Mouse (Mus musculus) kidney, postnatal 10 days (tissue): ENCODE data around the gene Cacna1e.

Experiments used
- DNase-seq: peaks from one replicate; pipeline ENCODE4 v3.0.0; 2021; ENCODE audit warnings: mixed read lengths

The Cacna1e gene

DNA sequence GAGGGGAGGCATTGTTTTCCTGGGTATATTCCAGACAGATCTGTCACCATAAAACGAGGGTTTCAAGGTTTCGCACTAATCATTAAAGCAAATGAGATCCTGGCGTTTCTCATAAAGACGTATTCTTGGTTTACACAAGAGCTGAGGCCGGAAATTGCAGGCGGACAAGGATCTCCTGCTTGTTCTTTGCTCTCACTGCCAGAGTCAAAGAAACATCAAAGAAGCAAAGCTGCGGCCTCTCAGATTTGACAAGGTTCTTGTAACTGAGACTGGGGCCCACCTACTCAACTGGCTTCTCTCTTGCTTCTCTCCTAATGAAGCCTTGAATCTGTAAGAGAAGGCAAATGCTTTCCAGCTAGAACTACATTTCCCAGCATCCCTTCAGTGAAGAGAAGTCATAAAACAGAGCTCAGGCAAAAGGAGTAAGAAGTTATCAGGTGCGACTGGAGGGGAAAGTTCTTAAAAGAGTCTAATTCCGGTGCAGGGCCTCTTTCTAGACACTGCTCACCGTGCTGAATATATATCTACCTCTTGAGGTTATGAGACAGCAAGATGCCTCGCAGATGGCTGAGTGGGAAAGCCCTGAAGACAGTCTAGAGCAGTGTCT lies 104.3 kb downstream of the Cacna1e start:
- peak; percentile 19 for DNase-seq

DNA sequence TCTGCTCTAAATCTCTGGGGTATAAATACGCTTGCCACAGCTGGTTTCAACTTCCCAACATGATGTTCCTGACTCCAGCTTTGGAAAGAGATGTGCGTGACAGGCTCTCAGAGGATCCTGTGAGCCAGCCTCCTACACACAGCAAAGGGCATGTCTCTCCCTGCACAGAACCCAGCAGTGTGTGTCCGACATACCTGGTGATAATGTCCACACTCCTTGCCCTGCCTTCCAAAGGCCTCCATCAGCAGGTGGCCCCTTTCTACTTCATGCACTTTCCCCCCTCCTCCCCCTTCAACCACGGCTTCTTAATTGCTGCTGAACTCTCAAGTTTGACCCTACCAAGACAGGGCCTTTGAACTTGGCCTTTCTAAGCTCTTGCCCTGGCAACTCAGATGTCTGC lies 108.0 kb downstream of the Cacna1e start:
- no peak for DNase-seq

DNA sequence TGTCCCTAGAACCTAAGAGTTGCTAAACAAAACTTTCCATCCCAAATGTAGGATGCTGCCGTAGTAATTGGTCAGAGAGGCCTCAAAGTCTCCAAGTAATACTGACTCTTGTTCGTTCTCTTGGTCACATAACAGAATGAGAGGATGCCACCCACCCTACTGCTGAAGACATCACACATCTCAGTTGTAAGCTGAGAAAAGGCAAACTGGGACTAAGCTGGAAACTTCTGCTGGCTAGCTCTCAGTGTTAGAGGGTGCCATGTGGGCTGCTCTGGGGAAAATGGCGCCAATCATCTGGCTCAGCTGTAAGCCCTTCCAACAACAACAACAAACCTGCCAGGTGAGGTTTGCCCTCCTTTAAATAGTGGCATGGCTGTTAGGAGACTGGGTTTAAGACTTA lies 109.8 kb downstream of the Cacna1e start:
- DNase-seq: no peak

DNA sequence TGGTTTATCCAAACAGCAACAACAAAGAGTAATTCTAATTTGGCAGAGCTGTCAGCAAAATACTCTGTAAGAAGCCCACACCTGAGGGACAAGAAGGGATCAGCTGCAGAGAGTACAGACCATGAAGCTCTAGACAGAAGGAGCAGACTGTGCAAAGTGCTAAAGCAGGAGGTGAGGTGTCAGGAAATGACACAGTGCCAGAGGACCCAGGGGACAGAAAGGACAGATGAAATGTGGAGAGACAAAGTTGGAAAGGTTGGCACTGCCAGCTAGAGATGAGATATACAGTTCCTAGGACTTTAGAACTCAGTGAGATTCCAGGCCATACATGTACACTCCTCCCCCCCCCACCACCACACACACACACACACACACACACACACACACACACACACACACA lies 113.2 kb downstream of the Cacna1e start:
- DNase-seq: no peak

DNA sequence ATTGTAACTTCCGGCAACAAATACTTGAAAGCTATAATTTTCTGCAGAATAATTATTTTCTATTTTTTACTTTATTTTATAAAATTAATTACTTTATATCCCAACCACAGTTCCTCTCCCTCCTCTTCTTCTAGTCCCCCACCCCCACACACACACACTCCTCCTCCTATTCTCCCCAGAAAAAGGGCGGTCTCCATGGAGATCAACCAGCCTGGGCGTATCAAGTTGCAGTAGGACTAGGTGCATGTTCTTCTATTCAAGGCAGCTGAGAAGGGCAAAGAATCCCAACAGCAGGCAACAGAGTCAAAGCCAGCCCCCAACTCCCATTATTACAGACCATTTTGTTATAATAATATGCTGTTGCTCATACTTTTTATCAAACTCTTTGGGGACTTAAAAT lies 113.8 kb downstream of the Cacna1e start:
- no peak for DNase-seq

DNA sequence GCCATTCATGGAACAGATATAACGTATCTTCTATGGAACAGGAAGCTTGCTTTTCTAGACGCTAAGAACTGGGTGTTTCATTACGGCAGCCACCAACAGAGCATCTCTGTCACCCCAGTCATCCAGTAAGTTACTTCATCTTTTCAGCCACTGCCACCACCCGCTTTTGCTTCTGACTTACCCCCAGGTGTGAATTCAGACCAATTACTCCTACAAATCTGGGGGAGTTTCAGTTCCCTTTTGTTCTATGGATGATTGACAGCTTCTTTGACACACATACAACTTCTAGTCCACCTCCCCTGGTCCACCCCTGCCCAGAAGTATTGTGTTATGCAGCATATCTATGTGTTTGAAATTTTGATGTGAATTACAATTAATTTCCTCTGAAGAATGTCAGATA lies 121.2 kb downstream of the Cacna1e start:
- DNase-seq: no peak

DNA sequence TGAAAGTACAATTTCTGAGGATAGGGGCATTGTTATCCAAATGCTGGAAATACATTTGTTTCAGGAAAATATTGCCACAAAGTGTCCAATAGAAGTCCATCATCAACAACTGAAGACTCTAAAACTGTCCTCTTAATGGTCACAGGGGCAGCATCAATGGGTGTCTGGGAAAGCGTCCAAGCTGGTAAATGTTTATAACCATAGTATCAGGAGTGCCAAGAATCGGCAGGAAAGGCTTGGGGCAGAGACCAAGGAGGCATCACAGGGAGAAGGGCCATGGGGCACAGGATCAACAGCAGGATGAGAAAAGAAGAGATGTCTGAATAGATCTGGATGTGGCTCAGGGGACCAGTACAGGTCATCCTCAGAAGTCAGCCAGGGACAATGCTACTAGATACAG lies 132.2 kb downstream of the Cacna1e start:
- peak; percentile 8 for DNase-seq

DNA sequence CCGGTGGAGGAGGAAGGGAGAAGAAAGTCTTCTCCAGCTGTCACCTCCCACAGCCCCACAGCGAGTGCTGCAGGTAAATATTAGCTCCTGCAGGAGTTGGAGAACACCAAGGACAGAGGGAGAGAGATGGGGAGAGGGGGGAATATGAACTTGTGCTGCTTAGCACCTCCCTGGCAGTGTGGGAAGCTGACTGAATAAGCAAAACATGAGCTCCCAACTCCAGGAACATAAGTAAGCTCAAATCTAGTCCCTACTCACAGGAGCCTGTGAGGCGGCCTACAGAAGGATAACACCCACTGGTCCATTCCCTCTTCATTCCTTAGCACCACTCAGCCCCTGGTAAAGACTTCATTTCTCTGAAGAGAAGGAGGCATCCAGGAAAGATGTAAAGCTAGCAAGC lies 135.8 kb downstream of the Cacna1e start:
- DNase-seq: no peak

DNA sequence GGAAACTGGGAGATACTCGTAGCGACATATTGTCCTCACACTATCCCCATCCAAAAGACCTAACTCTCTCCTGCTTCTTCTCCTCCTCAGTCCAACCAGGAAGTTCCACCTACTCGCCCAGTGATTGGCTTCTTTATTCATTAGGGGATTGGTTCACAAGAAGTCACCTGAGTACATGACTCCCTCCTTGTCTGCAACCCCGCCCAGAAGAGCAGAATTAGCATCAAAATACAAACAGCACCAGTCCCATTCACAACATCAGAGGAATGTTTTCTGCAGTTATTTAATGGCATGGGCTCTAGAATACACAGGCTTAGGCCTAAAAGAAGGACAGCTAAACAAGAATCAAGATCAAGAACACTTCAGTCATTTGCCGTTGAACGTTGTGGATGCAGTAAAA lies 139.1 kb downstream of the Cacna1e start:
- no peak for DNase-seq

DNA sequence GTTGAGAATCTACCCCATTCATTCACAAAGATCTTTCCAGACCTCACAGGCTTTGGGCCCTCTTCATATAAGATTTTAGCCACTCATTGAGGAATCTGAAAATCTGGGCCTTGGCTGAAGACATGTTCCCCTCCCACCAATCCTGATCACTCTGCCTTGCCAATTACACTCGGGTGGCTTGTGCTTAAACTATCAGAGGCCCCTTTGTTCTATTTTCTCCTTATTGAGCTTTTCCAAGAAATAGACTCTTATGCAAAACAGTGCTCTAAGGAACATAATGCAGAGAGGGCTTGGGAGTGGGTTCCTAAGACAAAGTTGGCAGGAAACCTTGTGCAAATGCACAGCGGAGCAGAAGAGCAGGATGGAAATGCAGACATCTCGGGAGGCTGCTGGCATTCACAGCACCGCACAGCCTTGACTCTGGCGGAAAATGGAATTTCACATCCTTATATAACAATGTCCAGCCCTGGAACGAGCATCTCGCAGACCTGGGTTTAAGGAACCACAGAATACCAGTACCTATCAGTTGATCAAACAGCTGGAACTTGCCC lies 153.8 kb downstream of the Cacna1e start:
- no peak for DNase-seq

DNA sequence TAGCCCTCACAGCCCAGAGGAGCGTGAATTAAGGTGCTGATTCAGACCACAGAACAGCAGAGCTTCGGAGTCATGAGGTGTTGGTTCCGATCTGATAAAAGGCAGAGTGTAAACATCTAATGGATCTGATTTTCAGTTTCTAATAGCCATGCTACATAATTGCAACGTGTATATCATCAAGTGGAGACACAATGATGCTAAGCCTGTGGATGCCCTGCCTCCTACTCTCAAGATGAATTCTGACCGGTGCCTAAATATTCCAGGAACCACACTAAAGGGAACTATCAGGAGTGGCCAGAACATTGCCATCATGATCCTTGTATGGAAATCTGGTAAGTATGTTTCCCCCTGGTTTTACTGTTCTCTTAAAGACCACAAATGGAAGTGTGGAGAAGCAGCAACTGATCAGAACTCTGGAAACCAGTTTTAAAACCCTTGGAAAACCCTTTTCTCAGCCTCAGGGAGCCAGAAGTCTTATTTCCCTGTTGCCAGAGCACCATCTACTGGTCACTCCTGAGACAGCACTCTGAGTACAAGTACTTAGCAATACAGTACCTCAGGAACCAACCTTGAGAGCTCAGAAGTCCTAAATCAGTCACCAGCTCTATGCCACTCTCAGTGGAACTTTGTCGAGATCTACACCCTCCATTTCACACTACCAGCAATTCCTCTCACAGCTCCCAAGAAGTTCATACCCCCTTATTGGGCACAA lies 154.9 kb downstream of the Cacna1e start:
- peak; percentile 88 for DNase-seq

DNA sequence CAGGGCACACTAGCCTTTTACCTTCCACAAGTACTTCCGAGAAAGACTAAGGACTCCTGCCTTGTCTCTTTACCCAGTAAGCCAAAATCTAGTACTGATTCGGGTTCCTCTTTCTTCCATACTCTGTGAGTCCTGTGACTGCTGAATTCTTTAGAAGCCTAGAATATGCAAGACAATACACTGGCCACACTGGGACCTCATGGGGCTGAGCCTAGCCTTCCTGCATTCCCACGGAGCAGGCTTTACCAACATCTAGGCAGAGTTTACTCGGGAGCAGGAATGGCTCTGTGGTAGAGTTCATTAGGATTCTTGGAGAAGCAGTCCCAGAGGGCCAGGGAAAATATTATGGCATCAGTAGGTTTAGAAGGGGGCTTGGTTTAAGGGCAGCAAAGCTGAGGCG lies 155.6 kb downstream of the Cacna1e start:
- no peak for DNase-seq

DNA sequence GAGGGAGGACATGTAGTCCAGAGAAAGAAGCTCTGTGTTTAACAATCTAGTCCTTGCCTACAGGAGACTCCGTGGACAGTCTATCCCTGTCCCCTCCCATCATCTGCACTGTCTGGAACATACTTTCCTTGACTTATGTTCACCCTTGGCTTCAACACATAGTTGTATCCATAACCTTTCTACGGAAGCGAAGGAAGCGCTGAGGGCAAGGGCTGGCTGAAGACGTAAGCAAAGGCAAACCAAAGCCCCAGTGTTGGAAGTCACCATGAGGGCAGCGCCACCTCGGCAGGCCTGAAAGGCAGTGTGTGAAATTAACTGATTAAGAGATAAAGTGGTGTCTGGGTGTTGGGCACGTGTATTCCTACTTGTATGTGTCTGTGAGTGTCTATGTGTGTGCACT lies 156.6 kb downstream of the Cacna1e start:
- no peak for DNase-seq

DNA sequence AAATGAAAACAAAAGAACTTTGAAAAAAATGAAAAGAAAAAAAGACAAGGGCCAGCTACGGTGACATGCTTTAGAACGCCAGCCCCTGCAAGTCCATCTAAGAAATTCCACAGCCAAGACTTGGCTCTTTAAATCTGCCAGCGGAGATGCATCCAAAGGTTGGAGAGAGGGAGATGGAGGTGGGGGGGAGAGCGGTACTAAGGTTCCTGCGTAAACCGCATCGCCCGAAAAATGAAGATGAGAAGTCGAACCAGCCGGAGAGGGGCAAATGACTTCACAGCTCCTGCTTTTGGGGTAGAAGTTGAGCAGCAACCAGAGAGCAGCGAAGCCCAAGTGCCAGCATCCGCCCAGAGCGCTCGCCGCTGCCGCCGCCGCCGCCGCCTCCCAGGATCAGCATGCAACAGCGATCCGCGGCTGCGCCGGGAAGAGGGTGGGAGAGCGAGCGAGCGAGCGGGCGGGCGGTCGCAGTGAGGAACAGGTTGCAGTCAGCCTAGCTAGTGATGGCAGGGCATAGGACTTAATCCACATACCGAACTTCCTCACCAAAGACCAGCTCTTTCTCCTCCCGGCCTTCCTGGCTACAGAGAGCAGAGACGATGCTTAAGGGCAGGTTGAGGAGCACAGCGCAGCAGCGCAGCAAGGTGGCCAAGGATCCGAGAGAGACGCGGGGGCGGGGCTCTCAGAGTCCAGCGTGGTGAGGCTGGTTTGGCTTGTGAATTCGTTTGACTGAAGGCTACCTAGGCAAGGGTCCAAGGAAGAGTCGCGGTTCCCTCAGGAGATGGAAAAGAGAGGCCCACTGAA lies 157.7 kb downstream of the Cacna1e start:
- peak; percentile 34 for DNase-seq

DNA sequence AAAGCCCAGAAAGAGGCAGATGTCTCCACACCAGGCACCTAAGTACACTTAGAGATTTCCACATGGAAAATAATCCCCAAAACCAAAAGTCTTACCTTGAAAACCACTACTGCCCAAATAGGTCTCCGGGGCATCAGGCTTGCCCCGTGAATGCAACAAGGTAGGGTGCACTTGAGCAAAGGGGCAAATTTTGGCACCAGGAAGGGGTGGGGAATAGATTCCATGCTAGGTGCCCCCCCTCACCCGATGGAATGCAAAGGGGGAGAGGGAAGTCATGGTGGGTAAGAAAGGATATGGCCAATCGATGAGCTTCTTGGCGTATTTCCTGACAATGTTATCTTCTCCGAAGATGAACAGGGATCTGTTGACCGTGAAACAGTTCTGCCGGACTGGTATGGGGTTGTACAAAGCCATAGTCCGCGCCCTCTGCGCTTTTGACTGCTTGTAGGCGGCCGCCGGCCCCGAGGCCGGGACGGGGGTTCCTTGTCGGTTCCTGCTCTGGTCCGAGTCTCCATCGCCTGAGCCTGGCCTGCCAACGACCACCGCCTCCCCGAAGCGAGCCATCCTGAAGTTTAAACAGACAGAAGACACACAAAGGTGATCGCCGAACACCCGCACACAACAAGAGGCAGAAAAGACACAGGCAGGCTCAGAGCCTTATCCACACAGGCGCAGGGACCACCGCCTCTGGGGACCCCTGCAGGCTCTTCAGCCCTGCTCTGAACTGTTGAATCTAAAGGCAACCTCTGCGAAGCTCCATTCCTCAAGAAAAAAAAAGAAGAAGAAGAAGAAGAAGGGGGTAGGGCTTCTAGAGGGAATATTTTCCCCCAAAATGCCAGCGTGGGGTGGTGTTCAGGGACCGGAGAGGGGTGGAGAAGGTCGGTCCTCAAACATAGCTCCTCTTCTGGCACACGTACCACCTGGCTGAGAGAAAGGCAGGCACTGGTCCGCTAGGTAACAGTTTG lies 158.7 kb downstream of the Cacna1e start:
- no peak for DNase-seq

DNA sequence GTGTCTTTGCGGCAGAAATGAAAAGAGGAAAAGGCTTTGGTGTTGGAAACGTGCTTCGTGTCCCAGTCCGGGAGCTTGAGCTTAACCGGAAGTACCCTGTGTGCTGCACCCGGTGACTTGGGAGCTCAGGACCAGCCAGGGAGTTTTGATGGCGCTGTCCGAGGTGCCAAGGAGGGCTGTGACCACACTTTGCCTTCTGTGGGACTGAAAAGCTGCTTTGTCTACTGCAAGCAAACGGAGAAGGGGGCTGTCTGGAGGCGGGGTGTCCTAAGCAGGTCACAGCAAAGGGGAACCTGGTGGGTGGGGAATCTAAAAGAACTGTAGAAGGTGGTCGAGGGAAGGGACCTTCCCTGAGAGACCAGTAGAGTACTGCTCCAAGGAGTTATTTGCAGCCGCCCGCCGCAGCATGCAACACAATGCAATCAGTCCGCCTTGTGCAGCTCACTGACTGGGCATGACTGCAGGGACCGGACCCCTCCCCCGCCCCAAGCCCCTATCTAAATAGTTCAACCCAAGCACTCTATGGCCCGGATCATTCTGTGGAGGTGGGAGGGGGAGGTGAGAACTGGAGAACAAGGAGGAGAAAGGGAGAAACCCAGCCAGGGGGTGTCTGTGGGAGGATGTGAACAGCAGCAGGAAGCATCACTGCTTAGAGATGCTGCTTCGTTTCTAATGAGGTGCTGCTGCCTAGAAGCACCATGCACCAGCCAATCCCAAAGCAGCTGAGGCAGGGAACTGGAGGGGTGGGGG lies 160.6 kb downstream of the Cacna1e start:
- peak; percentile 21 for DNase-seq

DNA sequence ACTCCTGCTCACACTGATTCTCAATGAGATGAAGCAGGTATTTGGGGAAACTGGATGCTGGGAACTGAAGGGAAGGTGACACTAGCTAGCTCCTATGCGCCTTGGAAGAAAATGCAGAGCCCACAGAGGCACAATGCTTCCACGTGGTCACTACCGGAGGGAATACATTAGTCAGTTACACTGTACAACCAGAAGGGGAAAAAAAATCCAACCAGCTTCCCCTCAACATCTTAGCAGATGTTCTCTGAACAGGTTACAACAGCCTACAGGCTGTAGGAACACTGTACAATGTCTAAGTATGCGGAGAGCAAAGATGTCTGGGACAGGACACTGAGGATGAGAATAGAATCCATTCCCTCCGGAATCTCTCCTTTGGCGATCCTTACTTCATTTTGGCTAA lies 161.2 kb downstream of the Cacna1e start:
- no peak for DNase-seq

DNA sequence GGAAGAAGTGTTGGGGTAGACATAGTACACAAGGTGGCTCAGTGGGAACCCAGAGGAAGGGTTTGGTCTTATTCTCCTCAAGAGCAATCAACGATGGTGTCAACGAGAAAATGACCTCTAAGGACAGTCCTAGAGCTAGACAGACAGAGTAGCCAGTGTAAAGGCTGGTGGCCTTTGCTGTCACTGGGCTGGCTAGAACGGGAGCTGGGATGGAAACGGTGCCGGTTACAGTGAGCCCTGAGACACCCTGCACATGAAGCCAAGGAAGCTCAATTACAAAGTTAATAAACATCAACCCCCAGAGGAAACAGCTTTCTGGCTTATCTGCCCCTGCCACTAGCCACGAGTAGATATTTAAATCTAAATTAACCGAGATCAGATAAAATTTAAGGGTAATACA lies 168.7 kb downstream of the Cacna1e start:
- no peak for DNase-seq

DNA sequence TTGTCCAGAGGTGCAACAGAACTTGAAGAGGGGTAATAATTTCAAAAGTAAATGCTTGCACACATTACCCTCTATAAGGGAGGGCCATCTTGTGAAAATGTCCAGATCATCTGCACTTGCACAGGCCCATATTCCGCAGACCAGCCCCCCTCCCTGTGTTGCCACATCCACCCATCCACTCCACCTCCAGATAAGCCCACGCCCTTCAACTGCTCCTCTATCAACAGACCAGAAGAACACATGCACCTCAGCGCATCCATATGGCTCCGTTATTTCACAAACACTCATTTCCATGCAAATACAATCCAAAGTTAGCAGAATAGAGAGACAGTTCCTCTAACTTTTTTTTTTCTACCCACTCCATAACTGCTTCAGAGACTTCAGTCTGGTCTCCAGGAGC lies 171.6 kb downstream of the Cacna1e start:
- DNase-seq: no peak

DNA sequence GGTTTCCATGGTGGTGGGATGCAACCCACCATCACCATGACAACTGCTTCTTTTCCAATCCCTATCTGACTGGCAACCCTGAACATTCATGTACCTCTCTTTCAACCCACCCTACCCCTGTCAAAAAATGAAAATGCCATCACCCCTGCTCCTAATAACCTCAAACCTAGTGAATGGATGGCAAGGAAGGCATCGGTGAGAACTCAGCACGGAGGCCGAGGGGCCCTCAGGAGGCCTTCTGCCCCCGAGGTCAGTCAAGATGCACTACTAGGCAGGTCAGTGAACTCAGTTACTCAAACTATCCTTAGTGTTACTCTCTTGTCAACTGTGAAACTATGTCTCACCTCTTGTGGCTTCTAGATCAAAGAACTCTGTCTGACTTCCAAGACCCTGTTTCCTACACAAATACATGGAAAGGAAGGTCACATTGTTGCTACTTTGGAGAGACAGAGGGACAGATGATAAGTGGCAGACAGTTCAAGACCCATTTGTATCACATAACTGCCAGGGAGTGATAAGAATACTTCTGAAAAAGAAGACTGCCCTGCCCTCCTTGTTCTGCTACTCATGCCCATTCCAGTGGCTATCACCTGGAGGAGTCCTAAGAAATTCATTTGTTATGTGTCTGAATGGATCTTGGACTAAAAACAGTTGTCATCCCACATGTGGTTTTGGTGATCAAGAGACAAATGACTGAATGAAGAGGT lies 176.6 kb downstream of the Cacna1e start:
- no peak for DNase-seq

DNA sequence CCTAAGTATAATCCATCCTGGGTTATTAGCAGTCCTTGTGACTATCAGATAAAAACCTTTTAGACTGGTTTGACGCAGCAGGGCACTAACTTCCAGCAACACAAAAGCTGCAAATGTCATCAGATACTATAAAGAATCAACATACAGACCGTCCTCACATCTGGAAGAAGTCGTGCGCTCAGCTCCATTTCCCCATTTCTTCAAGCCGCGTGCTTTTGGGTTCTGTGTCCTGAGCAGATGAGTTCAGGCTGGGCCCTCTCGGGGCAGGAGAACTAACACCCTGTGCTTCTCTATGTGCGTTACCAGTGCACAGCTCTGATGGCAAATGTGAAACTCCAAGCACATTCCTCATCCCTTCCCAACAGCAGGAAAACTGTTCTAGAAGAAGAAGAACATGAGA lies 177.3 kb downstream of the Cacna1e start:
- DNase-seq: no peak
